Mouse (Mus musculus) erythroblast, embryonic 14.5 days (primary cell): ENCODE data around the gene Akap13.

ENCODE experiments used
- GATA1 ChIP-seq: IDR thresholded peaks from 2 replicates; pipeline ENCODE4 v1.6.1; 2012; ENCODE audit warnings: low read length, inconsistent platforms, mixed read lengths
- TAL1 ChIP-seq: IDR thresholded peaks from 3 replicates; pipeline ENCODE4 v1.6.1; 2012; ENCODE audit warnings: low read length, inconsistent platforms, mixed read lengths

GRCm38 (mm10) chr7:75782723-75783011 lies 327.3 kb downstream of the Akap13 start:
- no peak for TF ChIP-seq GATA1
- TF ChIP-seq TAL1: no peak
